Mouse (Mus musculus) E14TG2a.4 (cell line): ENCODE data around the gene Thnsl1.

Experiments used
- CTCF ChIP-seq: conservative IDR thresholded peaks from 2 replicates; pipeline ENCODE4 v1.5.1; 2014; ENCODE audit warnings: low read length
- NANOG ChIP-seq: IDR thresholded peaks from 2 replicates; pipeline ENCODE4 v1.6.1; 2014; ENCODE audit warnings: borderline replicate concordance, low read length, mixed read lengths

DNA sequence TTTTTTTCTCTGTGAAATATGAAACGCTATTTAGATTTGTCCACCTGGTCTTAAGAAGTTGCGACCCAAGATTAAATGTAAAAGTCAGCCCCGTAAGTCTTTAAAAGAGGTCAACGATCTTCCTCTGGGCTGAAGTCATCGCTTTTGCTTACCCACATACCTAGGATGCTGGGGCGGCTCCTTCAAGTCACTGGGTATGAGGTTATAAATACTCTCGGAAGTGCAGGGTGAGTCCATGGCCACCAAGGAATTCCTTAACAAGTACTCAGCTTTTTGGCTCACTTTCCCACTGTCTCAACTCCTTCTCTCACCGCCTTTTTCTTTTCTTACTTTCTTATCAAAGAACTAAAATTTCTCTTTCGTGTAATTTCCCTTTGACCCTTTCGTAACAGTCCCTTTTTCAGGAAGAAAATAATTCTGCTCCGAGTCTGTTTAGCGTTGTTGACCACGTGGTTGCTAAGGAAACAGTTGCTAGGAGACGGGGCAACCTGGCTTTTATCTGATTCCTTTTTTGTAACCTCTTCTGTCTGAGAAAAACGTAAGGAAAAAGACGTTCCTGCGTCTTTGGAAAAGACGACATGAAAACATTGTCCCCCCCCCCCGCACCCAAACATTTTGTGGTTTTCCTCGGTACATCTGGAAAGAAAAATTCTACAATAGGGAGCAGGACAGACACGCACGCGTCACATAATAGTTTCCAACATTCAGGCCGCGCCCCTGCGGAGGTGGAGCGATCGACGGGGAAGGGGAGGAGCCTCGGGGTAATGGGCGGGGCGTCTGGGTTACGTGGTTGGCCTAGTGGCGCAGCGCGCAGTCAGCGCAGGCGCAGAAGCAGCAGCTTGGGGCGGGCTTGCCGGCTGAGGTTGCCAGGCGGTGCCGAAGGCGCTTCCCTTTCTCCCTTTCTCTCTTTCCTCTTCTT is at the start of gene Thnsl1, which contains the start of gene Enkur:
- no peak for TF ChIP-seq CTCF
- no peak for TF ChIP-seq NANOG
